Mouse (Mus musculus) neural tube, embryonic 12.5 days (tissue): ENCODE data around the gene Rtp2. TPM values are rescaled to one million over a fixed set of nuclear protein-coding genes. Genes with fewer than 3 reads are reported as not detected.

Experiments
- ATAC-seq: fragments of 200-750 bp; cut with Nextera tagmentation; 2 replicates; pipeline ENCODE4 v1.8.0; 2017; ENCODE audit warnings: low read depth, mild to moderate bottlenecking, moderate TSS enrichment, moderate library complexity; ENCODE audit not compliant: low FRiP score
- H3K27ac ChIP-seq: fragments of 300-500 bp; sonication (generic); 2 replicates; pipeline ENCODE4 v1.5.1; 2016
- H3K27me3 ChIP-seq: fragments of 300-500 bp; sonication (generic); replicated peaks from 2 replicates; pipeline ENCODE4 v1.6.1; 2016; ENCODE audit warnings: mild to moderate bottlenecking
- H3K36me3 ChIP-seq: fragments of 300-500 bp; sonication (generic); 2 replicates; pipeline ENCODE4 v1.6.1; 2016; ENCODE audit warnings: mild to moderate bottlenecking
- H3K4me1 ChIP-seq: fragments of 300-500 bp; sonication (generic); 2 replicates; pipeline ENCODE4 v1.6.1; 2016
- H3K4me2 ChIP-seq: fragments of 300-500 bp; sonication (generic); replicated peaks from 2 replicates; pipeline ENCODE4 v1.6.1; 2016; ENCODE audit warnings: mild to moderate bottlenecking
- H3K4me3 ChIP-seq: fragments of 300-500 bp; sonication (generic); 2 replicates; pipeline ENCODE4 v1.5.1; 2016
- H3K9ac ChIP-seq: fragments of 300-500 bp; sonication (generic); 2 replicates; pipeline ENCODE4 v1.6.1; 2016; ENCODE audit warnings: mild to moderate bottlenecking
- H3K9me3 ChIP-seq: fragments of 300-500 bp; sonication (generic); 2 replicates; pipeline ENCODE4 v1.6.1; 2016; ENCODE audit warnings: mild to moderate bottlenecking
- WGBS: fragments of 180-500 bp; shearing (Covaris S2); methylation state at CpG from one replicate; pipeline ENCODE4 v1.1.7; 2016; 5-methylcytosine and 5-hydroxymethylcytosine counted together
- polyA plus RNA-seq: library from polyadenylated mRNA; unstranded; fragments of >200 nt; fragmentation: Nextera tagmentation; extraction: Ambion mirVana; gene quantifications from 2 replicates; pipeline ENCODE4 v1.2.1, GENCODE M21; 2016

Rtp2 gene
- polyA plus RNA-seq, result not detected in 2 replicates

- no peaks in the 10 kb centered on the region for H3K27me3 ChIP-seq
- H3K4me1 ChIP-seq, result no peaks in the 10 kb centered on the region
- H3K27ac ChIP-seq, result no peak within 1 kb of the TSS
- no peaks in the 10 kb centered on the region for H3K36me3 ChIP-seq
- H3K4me2 ChIP-seq, result no peak within 1 kb of the TSS
- no peak for ATAC-seq
- no peak within 1 kb of the TSS for H3K9ac ChIP-seq
- 67% methylated on average over 11 of the region's 11 CpGs for WGBS
- H3K4me3 ChIP-seq, result no peak within 1 kb of the TSS
- H3K9me3 ChIP-seq, result no peaks in the 10 kb centered on the region
Observed at GRCm38 (mm10) chr16:23932294-23932693, at the start of gene Rtp2. Rtp2 (minus strand) TSS chr16:23932394.

GRCm38 (mm10) chr16:23980991-23981720 is 49.0 kb upstream of the Rtp2 start:
- Histone ChIP-seq H3K9ac (0 out of 2 replicates have a peak overlapping the region, but pooled peaks have one; percentile 35), H3K27ac (no peak overlapping the region), H3K4me2 (peak overlapping the region; percentile 62), H3K27me3 (peaks cover 47% of the 10 kb centered on the region), H3K36me3 (no peaks in the 10 kb centered on the region), H3K4me3 (peak overlapping the region; percentile 34), H3K4me1 (peaks cover 36% of the 10 kb centered on the region), H3K9me3 (no peaks in the 10 kb centered on the region)
- ATAC-seq, result no peak
- WGBS, result 1% methylated on average over 32 of the region's 32 CpGs

GRCm38 (mm10) chr16:23980201-23980870 is 48.1 kb upstream of the Rtp2 start:
- H3K27me3 ChIP-seq, result peaks cover 43% of the 10 kb centered on the region
- H3K4me1 ChIP-seq, result peaks cover 36% of the 10 kb centered on the region
- no peaks in the 10 kb centered on the region for H3K36me3 ChIP-seq
- H3K4me2 ChIP-seq, result peak overlapping the region; percentile 62
- 0 out of 2 replicates have a peak overlapping the region, but pooled peaks have one; percentile 34 for H3K4me3 ChIP-seq
- H3K27ac ChIP-seq, result no peak overlapping the region
- 10% methylated on average over 11 of the region's 11 CpGs for WGBS
- no peak for ATAC-seq
- no peaks in the 10 kb centered on the region for H3K9me3 ChIP-seq
- H3K9ac ChIP-seq, result 0 out of 2 replicates have a peak overlapping the region, but pooled peaks have one; percentile 35

GRCm38 (mm10) chr16:23979446-23979845 is 47.3 kb upstream of the Rtp2 start:
- Histone ChIP-seq H3K36me3 (no peaks in the 10 kb centered on the region), H3K27me3 (peaks cover 36% of the 10 kb centered on the region), H3K4me2 (no peak overlapping the region), H3K9ac (no peak overlapping the region), H3K4me1 (peaks cover 28% of the 10 kb centered on the region), H3K9me3 (no peaks in the 10 kb centered on the region), H3K4me3 (no peak overlapping the region), H3K27ac (no peak overlapping the region)
- WGBS, result 86% methylated on average over 9 of the region's 9 CpGs
- ATAC-seq, result no peak

- H3K4me1 ChIP-seq, result peaks cover 19% of the 10 kb centered on the region
- H3K9me3 ChIP-seq, result no peaks in the 10 kb centered on the region
- H3K27ac ChIP-seq, result no peak overlapping the region
- no peak for ATAC-seq
- H3K4me3 ChIP-seq, result no peak overlapping the region
- 81% methylated on average over 4 of the region's 4 CpGs for WGBS
- H3K9ac ChIP-seq, result no peak overlapping the region
- peaks cover 32% of the 10 kb centered on the region for H3K27me3 ChIP-seq
- no peaks in the 10 kb centered on the region for H3K36me3 ChIP-seq
- H3K4me2 ChIP-seq, result no peak overlapping the region
Observed at GRCm38 (mm10) chr16:23978495-23978894, 46.3 kb upstream of the Rtp2 start.

GRCm38 (mm10) chr16:23977732-23978131 is 45.5 kb upstream of the Rtp2 start:
- peaks cover 32% of the 10 kb centered on the region for H3K27me3 ChIP-seq
- no peak overlapping the region for H3K9ac ChIP-seq
- H3K27ac ChIP-seq, result no peak overlapping the region
- no peak for ATAC-seq
- no peaks in the 10 kb centered on the region for H3K9me3 ChIP-seq
- H3K4me2 ChIP-seq, result no peak overlapping the region
- no peaks in the 10 kb centered on the region for H3K36me3 ChIP-seq
- peaks cover 18% of the 10 kb centered on the region for H3K4me1 ChIP-seq
- no peak overlapping the region for H3K4me3 ChIP-seq
- WGBS, result 86% methylated on average over 3 of the region's 3 CpGs

DNA sequence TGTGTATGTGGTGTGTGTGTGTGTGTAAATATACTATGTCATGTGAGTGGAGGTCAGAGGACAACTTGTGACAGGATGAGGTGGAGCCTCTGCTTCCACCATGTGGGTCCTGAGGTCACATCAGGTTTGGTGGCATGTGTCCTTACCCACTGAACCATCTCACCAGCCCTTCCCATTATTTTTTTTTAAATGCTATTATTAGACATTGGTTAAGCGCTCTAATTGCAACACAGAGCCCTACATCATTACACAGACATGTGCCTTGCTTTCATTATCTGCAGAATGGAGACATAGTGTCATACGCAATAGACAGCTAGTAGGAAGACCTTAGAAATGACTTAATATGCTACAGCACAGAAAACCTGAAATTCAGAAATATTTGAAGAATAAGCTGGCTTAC is 44.0 kb upstream of the Rtp2 start:
- WGBS, result 93% methylated on average over 2 of the region's 2 CpGs
- Histone ChIP-seq H3K36me3 (no peaks in the 10 kb centered on the region), H3K4me2 (no peak overlapping the region), H3K27ac (no peak overlapping the region), H3K9me3 (no peaks in the 10 kb centered on the region), H3K27me3 (peaks cover 22% of the 10 kb centered on the region), H3K4me1 (peaks cover 9% of the 10 kb centered on the region), H3K9ac (no peak overlapping the region), H3K4me3 (no peak overlapping the region)
- no peak for ATAC-seq

DNA sequence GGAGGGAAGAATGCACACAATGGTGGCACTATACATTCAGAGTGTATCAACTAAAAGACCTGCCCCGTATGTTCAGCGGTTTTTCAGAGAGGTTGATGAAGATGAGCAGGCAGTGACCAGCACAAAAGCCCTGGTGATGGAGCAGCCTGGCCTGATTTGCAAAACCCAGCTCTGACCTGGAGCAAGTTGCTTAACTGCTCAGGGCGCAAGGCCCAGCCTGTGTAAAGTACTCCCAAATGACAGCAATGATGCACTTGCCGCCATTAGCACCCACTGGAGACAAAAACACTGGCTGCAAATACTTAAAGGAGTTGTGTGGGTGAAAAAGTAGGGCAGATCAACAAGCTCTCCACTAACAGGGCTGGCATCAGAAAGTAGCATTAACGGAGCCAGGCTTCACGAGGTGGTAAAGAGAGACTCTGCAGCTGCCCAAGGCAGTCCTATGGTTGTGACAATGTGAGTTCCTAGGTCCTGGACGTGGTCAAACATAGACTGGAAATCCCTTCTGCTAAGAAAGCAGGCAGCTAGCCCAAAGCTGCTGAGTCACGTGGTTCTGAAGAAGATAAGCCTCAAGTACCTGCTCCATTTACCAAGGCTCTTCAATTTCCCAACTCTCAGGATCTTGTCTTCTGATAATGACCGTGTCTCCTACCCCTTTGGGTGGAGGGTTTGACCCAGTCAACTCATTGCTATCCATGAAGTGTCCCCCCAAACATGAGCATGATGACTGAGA is 41.6 kb upstream of the Rtp2 start:
- no peak for ATAC-seq
- WGBS, result 87% methylated on average over 9 of the region's 9 CpGs
- no peaks in the 10 kb centered on the region for H3K9me3 ChIP-seq
- no peaks in the 10 kb centered on the region for H3K36me3 ChIP-seq
- no peak overlapping the region for H3K4me3 ChIP-seq
- no peaks in the 10 kb centered on the region for H3K27me3 ChIP-seq
- H3K4me2 ChIP-seq, result no peak overlapping the region
- H3K4me1 ChIP-seq, result no peaks in the 10 kb centered on the region
- no peak overlapping the region for H3K27ac ChIP-seq
- H3K9ac ChIP-seq, result no peak overlapping the region

GRCm38 (mm10) chr16:23972901-23973300 is 40.7 kb upstream of the Rtp2 start:
- Histone ChIP-seq H3K27ac (no peak overlapping the region), H3K4me1 (no peaks in the 10 kb centered on the region), H3K27me3 (no peaks in the 10 kb centered on the region), H3K9ac (no peak overlapping the region), H3K4me3 (no peak overlapping the region), H3K9me3 (no peaks in the 10 kb centered on the region), H3K4me2 (no peak overlapping the region), H3K36me3 (peaks cover 2% of the 10 kb centered on the region; the same call in 1 of the 2 replicates)
- 73% methylated on average over 11 of the region's 11 CpGs for WGBS
- no peak for ATAC-seq

- Histone ChIP-seq H3K9ac (no peak overlapping the region), H3K4me2 (no peak overlapping the region), H3K4me3 (no peak overlapping the region), H3K9me3 (no peaks in the 10 kb centered on the region), H3K36me3 (peaks cover 5% of the 10 kb centered on the region; the same call in 1 of the 2 replicates), H3K27ac (no peak overlapping the region), H3K27me3 (no peaks in the 10 kb centered on the region), H3K4me1 (no peaks in the 10 kb centered on the region)
- WGBS, result 87% methylated on average over 20 of the region's 20 CpGs
- ATAC-seq, result no peak
Observed at GRCm38 (mm10) chr16:23972126-23972740, 40.0 kb upstream of the Rtp2 start.

DNA sequence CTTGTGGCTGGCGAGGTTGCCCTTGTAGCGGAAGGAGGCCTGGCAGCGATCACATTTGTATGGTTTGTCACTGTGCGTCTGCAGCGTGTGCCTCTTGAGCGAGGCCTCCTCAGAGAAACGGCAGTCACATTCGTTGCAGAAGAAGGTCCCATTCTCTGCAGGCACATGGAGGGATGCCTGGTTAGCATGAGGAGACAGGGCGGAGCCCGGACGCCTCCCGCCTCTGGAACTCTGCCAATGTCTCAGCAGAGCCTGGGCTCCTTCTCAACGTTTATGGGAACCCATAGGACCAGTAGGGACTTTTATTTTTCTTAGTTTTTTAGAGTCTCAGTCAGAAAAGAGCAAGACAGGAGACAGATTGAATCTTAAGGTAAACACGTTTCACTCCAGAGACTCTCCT is 37.7 kb upstream of the Rtp2 start:
- no peak overlapping the region for H3K4me2 ChIP-seq
- no peak overlapping the region for H3K4me3 ChIP-seq
- 83% methylated on average over 14 of the region's 14 CpGs for WGBS
- no peak for ATAC-seq
- H3K9ac ChIP-seq, result no peak overlapping the region
- H3K36me3 ChIP-seq, result peaks cover 5% of the 10 kb centered on the region; the same call in 1 of the 2 replicates
- H3K27ac ChIP-seq, result no peak overlapping the region
- no peaks in the 10 kb centered on the region for H3K27me3 ChIP-seq
- H3K4me1 ChIP-seq, result no peaks in the 10 kb centered on the region
- H3K9me3 ChIP-seq, result no peaks in the 10 kb centered on the region

GRCm38 (mm10) chr16:23968888-23969287 is 36.7 kb upstream of the Rtp2 start:
- no peaks in the 10 kb centered on the region for H3K9me3 ChIP-seq
- 92% methylated on average over 4 of the region's 4 CpGs for WGBS
- H3K4me2 ChIP-seq, result no peak overlapping the region
- no peaks in the 10 kb centered on the region for H3K27me3 ChIP-seq
- 0 out of 2 replicates have a peak, but pooled peaks cover 3% of the 10 kb centered on the region for H3K4me1 ChIP-seq
- H3K9ac ChIP-seq, result no peak overlapping the region
- no peak for ATAC-seq
- peaks cover 5% of the 10 kb centered on the region; the same call in 1 of the 2 replicates for H3K36me3 ChIP-seq
- no peak overlapping the region for H3K27ac ChIP-seq
- H3K4me3 ChIP-seq, result no peak overlapping the region
